Mouse (Mus musculus) neural tube, embryonic 12.5 days (tissue): Measurements from ENCODE around the gene Nr2f1. TPM values are rescaled to one million over a fixed set of nuclear protein-coding genes. Genes with fewer than 3 reads are reported as not detected.

Experiments
- ATAC-seq: fragments of 200-750 bp; cut with Nextera tagmentation; 2 replicates; pipeline ENCODE4 v1.8.0; 2017; ENCODE audit warnings: low read depth, mild to moderate bottlenecking, moderate TSS enrichment, moderate library complexity; ENCODE audit not compliant: low FRiP score
- H3K27ac ChIP-seq: fragments of 300-500 bp; sonication (generic); 2 replicates; pipeline ENCODE4 v1.5.1; 2016
- H3K27me3 ChIP-seq: fragments of 300-500 bp; sonication (generic); replicated peaks from 2 replicates; pipeline ENCODE4 v1.6.1; 2016; ENCODE audit warnings: mild to moderate bottlenecking
- H3K36me3 ChIP-seq: fragments of 300-500 bp; sonication (generic); 2 replicates; pipeline ENCODE4 v1.6.1; 2016; ENCODE audit warnings: mild to moderate bottlenecking
- H3K4me1 ChIP-seq: fragments of 300-500 bp; sonication (generic); 2 replicates; pipeline ENCODE4 v1.6.1; 2016
- H3K4me2 ChIP-seq: fragments of 300-500 bp; sonication (generic); replicated peaks from 2 replicates; pipeline ENCODE4 v1.6.1; 2016; ENCODE audit warnings: mild to moderate bottlenecking
- H3K4me3 ChIP-seq: fragments of 300-500 bp; sonication (generic); 2 replicates; pipeline ENCODE4 v1.5.1; 2016
- H3K9ac ChIP-seq: fragments of 300-500 bp; sonication (generic); 2 replicates; pipeline ENCODE4 v1.6.1; 2016; ENCODE audit warnings: mild to moderate bottlenecking
- H3K9me3 ChIP-seq: fragments of 300-500 bp; sonication (generic); 2 replicates; pipeline ENCODE4 v1.6.1; 2016; ENCODE audit warnings: mild to moderate bottlenecking
- WGBS: fragments of 180-500 bp; shearing (Covaris S2); methylation state at CpG from one replicate; pipeline ENCODE4 v1.1.7; 2016; 5-methylcytosine and 5-hydroxymethylcytosine counted together
- polyA plus RNA-seq: library from polyadenylated mRNA; unstranded; fragments of >200 nt; fragmentation: Nextera tagmentation; extraction: Ambion mirVana; gene quantifications from 2 replicates; pipeline ENCODE4 v1.2.1, GENCODE M21; 2016

Nr2f1 gene
- polyA plus RNA-seq, 1 experiment from 2014 or later, result 48.4 TPM

DNA sequence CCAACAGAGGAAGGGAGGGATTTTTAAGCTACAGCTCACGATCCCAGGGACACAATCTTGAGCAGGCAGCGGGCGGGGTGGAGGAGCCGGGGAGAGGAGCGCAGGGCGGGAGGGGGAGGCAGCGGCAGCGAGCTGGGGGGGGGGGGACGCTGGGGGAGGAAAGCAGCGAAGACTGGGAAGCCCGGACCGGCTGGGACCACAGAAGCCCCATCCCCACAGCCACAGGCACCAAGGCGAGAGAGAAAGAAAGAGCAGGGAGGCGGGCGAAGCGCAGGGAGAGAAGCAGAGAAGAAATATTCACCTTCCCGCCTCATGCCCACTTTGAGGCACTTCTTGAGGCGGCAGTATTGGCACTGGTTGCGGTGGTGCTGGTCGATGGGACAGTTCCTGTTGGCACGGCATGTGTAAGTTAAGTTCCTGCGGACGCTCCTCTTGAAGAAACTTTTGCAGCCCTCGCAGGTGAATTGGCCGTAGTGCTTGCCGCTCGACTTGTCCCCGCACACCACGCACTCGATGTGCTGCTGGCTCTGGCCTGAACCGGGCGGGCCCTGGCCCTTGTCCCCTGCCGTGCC, 1.7 kb downstream of the Nr2f1 start:
- Histone ChIP-seq H3K9me3 (no peaks in the 10 kb centered on the region), H3K4me1 (peaks cover 14% of the 10 kb centered on the region), H3K4me3 (peak overlapping the region; percentile 100), H3K4me2 (peak overlapping the region; percentile 81), H3K27ac (peak overlapping the region; percentile 100), H3K27me3 (no peaks in the 10 kb centered on the region), H3K9ac (peak overlapping the region; percentile 100), H3K36me3 (peaks cover 8% of the 10 kb centered on the region)
- no peak for ATAC-seq
- under 1% methylated on average over 29 of the region's 33 CpGs for WGBS

DNA sequence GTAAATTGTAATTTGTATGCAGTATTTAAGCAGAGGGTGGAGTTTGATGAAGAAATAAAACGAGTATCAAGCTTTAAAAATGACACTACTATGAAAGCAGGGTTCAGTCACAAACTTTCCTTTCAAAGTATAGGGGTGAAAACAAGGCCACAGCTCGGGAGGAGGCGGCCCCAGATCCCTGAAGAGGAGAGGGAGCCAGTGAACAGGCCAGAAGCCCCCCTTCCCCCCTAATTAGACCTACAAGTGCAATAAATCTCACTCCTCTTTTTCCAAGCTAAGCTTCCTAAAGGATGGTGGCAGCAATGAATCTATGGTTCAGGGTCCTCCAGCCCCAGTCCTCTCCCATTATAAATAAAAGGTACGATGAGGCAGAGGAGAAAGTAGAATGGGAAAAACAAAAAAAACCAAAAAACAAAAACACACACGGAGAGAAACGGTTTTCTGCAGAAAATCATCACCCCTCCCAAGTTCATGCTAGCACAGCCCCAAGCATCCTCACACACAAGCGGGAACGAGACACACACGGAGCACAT, 2.2 kb downstream of the Nr2f1 start:
- peak; percentile 11 for ATAC-seq

DNA sequence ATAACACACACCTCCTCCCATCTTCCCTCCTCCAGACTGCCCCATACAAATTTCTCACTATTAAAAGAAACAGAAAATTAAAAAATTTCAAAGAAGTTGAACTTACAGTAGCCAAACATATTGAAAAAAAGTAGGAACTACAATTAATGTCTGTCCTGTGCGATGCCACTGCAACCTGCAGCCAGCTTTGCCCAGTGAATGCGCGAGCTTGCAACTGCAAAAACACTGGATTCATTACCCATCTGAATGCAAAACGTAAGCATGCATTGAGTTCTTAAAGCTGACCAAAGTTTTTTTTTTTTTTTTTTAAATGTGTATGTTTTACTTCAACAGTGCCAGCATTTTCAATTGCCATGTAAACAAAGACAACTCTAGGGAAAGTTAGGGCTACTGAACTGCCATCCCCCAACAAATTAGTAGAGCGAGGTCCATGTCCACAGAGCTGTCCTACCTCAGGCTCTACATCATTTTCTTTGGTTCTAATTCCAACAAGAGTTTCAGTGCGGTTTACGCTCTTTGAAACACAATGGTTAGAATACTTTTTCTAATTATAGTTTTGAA, 3.2 kb downstream of the Nr2f1 start:
- H3K4me3 ChIP-seq, result peak overlapping the region; percentile 74
- H3K9ac ChIP-seq, result peak overlapping the region; percentile 97
- no peaks in the 10 kb centered on the region for H3K9me3 ChIP-seq
- H3K4me1 ChIP-seq, result peaks cover 27% of the 10 kb centered on the region
- 6% methylated on average over 7 of the region's 7 CpGs for WGBS
- H3K27ac ChIP-seq, result no peak overlapping the region
- peaks cover 11% of the 10 kb centered on the region for H3K36me3 ChIP-seq
- no peak for ATAC-seq
- H3K4me2 ChIP-seq, result peak overlapping the region; percentile 96
- H3K27me3 ChIP-seq, result no peaks in the 10 kb centered on the region

More for the DNA sequence above, 2.2 kb downstream of the Nr2f1 start:
- Histone ChIP-seq H3K9me3 (no peaks in the 10 kb centered on the region), H3K27ac (peak overlapping the region; percentile 100), H3K27me3 (no peaks in the 10 kb centered on the region), H3K4me3 (peak overlapping the region; percentile 100), H3K4me2 (peak overlapping the region; percentile 81), H3K36me3 (peaks cover 8% of the 10 kb centered on the region), H3K4me1 (peaks cover 17% of the 10 kb centered on the region), H3K9ac (peak overlapping the region; percentile 100)
- WGBS, result under 1% methylated on average over 9 of the region's 9 CpGs

DNA sequence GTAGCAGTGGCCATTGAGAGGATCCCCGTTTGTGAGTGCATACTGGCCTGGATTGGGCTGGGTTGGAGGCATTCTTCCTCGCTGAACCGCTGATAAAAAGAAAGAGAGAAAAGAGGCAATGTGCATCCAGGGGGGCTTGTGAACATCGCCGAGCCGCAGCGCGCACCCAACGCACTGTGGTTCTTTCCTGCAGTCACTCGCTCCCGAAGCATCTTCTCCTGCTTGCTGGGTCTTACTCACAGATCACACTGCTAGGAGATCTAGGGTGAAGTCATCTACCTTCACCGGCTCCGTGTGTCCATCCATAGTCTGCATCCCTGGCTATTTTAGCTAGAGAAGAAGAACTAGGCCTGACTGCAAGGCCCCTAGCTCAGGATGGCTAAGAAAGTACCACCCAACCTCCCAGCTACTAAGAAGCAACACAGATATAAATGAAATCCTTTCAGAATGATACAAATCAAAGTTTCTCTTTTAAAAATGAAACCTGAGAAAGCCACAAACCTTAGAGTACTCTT, 3.9 kb downstream of the Nr2f1 start:
- peaks cover 34% of the 10 kb centered on the region for H3K4me1 ChIP-seq
- H3K27ac ChIP-seq, result peak overlapping the region; percentile 87
- peak overlapping the region; percentile 97 for H3K9ac ChIP-seq
- H3K9me3 ChIP-seq, result no peaks in the 10 kb centered on the region
- peak overlapping the region; percentile 74 for H3K4me3 ChIP-seq
- ATAC-seq, result no peak
- 1% methylated on average over 13 of the region's 13 CpGs for WGBS
- H3K36me3 ChIP-seq, result peaks cover 13% of the 10 kb centered on the region
- no peaks in the 10 kb centered on the region for H3K27me3 ChIP-seq
- peak overlapping the region; percentile 96 for H3K4me2 ChIP-seq

DNA sequence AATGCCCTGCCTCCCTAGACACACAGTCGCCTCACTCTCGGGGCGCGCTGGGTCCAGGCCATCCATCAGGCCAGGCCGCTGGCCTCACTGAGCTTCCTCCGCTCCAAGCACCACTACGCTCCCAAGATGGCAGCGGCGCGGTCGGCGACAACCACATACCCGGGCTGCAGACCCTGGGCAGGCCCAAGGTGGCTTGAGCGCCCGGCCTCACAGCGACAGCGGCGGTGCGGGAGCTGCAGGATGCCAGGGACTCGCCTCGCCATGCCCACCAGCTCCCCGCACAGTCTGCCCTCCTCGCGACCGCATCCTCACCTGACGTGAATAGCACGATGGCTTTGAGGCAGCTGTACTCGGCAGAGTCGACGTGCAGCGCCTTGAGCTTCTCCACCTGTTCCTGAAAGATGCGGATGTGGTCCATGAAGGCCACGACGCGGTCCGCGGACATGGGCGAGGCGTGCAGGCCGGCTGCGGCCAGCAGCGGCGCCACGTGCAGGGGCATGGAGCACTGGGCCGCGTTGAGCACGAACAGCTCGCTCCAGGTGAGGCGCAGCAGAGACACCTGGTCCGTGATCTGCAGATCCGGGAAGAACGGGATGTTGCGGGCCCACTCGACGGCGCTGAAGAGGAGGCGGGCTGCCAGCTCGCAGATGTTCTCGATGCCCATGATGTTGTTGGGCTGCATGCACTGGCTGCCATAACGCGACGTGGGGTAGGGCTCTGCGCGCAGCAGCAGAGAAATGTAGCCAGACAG, 4.5 kb downstream of the Nr2f1 start:
- peaks cover 40% of the 10 kb centered on the region for H3K4me1 ChIP-seq
- peak overlapping the region; percentile 96 for H3K4me2 ChIP-seq
- H3K27me3 ChIP-seq, result no peaks in the 10 kb centered on the region
- H3K36me3 ChIP-seq, result peaks cover 13% of the 10 kb centered on the region
- under 1% methylated on average over 64 of the region's 64 CpGs for WGBS
- H3K9ac ChIP-seq, result peak overlapping the region; percentile 97
- no peaks in the 10 kb centered on the region for H3K9me3 ChIP-seq
- peak overlapping the region; percentile 74 for H3K4me3 ChIP-seq
- ATAC-seq, result peak; percentile 19
- H3K27ac ChIP-seq, result peak overlapping the region; percentile 87

DNA sequence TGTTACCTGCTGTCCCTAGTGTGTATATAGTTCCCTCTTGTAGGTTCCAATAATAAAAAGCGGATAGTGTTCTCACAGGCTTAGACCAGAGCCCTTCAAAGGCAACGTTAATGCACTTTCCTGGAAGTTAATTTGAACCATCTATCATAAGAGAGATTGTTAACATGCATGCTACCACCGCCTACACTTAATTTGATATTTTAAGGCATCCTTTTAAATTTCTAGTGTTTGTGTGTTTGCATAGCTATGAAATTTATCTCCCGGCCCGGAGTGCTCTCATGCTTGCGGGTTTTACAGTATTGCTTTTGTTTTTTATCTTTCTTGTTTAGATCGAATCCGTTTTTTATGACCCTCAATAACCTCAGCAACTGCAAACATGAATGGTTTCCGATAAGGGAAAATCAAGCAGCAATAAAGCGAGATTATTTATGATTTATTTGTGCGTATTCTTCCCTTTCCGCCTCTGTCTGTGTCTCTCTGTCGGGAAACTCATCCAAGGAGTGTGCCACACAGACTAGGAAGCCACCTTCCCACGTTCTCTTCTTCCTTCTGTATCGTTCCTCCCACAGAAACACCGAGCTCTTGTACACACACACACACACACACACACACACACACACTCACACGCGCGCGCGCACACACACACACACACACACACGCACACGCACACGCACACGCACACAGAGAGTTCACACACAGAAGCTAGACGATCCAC, 5.3 kb downstream of the Nr2f1 start:
- H3K27me3 ChIP-seq, result no peaks in the 10 kb centered on the region
- H3K4me2 ChIP-seq, result peak overlapping the region; percentile 96
- 3% methylated on average over 26 of the region's 26 CpGs for WGBS
- H3K4me3 ChIP-seq, result peak overlapping the region; percentile 74
- H3K36me3 ChIP-seq, result peaks cover 18% of the 10 kb centered on the region
- peak overlapping the region; percentile 87 for H3K27ac ChIP-seq
- ATAC-seq, result peak; percentile 0; the same call in 1 of the 2 replicates
- H3K9ac ChIP-seq, result peak overlapping the region; percentile 97
- peaks cover 44% of the 10 kb centered on the region for H3K4me1 ChIP-seq
- H3K9me3 ChIP-seq, result no peaks in the 10 kb centered on the region

DNA sequence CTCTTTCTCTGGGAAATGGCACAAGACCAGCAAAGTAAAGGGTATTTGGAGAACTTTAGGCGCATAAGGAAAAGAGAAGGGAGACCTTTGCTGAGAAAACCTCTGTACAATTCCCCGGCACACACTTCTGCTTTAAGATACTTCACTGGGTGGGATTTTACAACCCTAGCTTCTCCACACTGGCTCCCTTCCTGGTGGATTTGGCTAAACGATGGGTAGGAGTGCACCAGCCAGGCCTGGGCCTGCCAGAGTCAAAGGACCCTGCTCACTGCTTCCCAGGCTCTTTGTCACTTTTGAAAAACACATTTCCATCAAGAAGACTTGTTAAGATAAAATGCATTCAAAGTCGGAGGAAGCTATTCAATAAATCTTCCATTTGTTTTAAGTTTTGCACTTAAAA, 6.3 kb downstream of the Nr2f1 start:
- Histone ChIP-seq H3K4me1 (peaks cover 48% of the 10 kb centered on the region), H3K9ac (peak overlapping the region; percentile 97; the same call in 1 of the 2 replicates), H3K36me3 (peaks cover 22% of the 10 kb centered on the region), H3K27ac (peak overlapping the region; percentile 33; the same call in 1 of the 2 replicates), H3K4me2 (peak overlapping the region; percentile 96), H3K27me3 (no peaks in the 10 kb centered on the region), H3K9me3 (no peaks in the 10 kb centered on the region), H3K4me3 (peak overlapping the region; percentile 74)
- WGBS, result 5% methylated on average over 4 of the region's 4 CpGs
- ATAC-seq, result no peak

DNA sequence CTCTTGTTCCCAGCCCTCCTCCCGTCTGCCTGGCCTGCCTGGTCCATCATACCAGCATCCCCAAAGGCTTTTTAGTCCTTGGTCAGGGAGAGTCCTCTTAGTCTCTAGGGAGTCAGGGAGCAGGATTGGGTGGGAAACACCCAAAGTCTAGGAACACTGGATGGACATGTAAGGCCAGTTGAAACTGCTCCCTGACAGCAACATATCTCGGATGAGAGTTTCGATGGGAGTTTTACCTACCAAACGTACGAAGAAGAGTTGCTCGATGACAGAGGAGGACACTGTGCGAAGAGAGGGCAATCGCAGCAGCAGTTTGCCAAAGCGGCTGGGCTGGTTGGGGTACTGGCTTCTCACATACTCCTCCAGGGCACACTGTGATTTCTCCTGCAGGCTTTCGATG, 10.0 kb downstream of the Nr2f1 start:
- ATAC-seq, result no peak
- H3K36me3 ChIP-seq, result peaks cover 18% of the 10 kb centered on the region; the same call in 1 of the 2 replicates
- 19% methylated on average over 10 of the region's 10 CpGs for WGBS
- H3K4me1 ChIP-seq, result peaks cover 48% of the 10 kb centered on the region
- 0 out of 2 replicates have a peak overlapping the region, but pooled peaks have one; percentile 5 for H3K9ac ChIP-seq
- H3K27me3 ChIP-seq, result 0 out of 2 replicates have a peak, but pooled peaks cover 8% of the 10 kb centered on the region
- no peak overlapping the region for H3K4me3 ChIP-seq
- peak overlapping the region; percentile 96 for H3K4me2 ChIP-seq
- no peak overlapping the region for H3K27ac ChIP-seq
- no peaks in the 10 kb centered on the region for H3K9me3 ChIP-seq

DNA sequence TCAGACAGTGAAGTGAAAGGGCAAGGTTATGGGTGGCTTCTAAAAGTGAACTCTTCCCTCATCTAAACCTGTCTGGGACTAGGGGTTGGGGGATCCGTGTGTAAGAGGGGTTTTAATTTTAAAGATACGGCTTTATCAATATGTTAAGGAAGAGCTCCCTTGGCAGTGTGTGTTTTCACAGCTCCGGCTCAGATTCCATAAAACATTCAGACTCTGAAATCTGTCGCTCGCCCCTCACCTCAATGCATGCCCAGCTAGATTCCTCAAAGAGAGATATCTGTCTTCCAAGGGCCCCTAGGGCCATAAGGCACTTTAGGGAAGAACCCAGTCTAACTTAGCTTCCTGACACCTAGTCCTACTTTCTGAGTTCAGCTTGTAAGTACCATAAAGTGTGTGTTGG, 11.7 kb downstream of the Nr2f1 start:
- H3K4me1 ChIP-seq, result peaks cover 54% of the 10 kb centered on the region
- 0 out of 2 replicates have a peak, but pooled peaks cover 8% of the 10 kb centered on the region for H3K27me3 ChIP-seq
- WGBS, result 36% methylated on average over 5 of the region's 5 CpGs
- H3K4me2 ChIP-seq, result no peak overlapping the region
- H3K27ac ChIP-seq, result no peak overlapping the region
- H3K4me3 ChIP-seq, result no peak overlapping the region
- ATAC-seq, result no peak
- no peaks in the 10 kb centered on the region for H3K9me3 ChIP-seq
- H3K9ac ChIP-seq, result no peak overlapping the region
- H3K36me3 ChIP-seq, result peaks cover 17% of the 10 kb centered on the region; the same call in 1 of the 2 replicates

DNA sequence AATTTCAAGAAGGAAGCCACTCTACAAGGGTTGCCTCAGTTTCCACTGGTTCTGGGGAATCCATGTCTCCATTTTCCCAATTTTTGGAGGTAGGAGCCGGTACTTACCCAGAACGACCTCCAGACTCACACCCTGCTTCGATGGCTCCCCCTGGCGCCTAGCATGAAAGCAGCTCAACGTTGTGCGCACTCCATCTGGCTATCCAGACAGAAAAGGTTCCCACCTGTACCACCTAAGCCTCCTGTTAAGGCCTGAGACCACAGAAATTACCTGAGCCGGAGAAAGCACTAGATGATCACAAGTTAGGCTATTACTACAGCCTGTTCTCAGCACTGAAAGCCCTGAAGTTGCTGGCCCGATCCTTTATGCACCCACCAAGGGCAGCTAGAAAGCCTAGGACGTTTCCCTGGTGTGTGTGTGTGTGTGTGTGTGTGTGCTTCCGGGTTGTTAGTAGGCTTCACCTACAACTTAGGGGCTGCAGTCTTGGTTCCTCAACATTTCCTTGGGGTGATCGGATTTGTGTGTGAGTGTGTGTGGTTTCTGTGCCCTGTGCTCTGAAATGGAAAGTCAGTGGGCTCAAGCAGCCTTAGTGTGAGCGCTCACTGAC, 13.1 kb downstream of the Nr2f1 start:
- Histone ChIP-seq H3K4me3 (no peak overlapping the region), H3K4me2 (no peak overlapping the region), H3K4me1 (peaks cover 56% of the 10 kb centered on the region), H3K27me3 (0 out of 2 replicates have a peak, but pooled peaks cover 8% of the 10 kb centered on the region), H3K27ac (no peak overlapping the region), H3K9ac (no peak overlapping the region), H3K9me3 (no peaks in the 10 kb centered on the region), H3K36me3 (peaks cover 15% of the 10 kb centered on the region; the same call in 1 of the 2 replicates)
- no peak for ATAC-seq
- 17% methylated on average over 12 of the region's 12 CpGs for WGBS

DNA sequence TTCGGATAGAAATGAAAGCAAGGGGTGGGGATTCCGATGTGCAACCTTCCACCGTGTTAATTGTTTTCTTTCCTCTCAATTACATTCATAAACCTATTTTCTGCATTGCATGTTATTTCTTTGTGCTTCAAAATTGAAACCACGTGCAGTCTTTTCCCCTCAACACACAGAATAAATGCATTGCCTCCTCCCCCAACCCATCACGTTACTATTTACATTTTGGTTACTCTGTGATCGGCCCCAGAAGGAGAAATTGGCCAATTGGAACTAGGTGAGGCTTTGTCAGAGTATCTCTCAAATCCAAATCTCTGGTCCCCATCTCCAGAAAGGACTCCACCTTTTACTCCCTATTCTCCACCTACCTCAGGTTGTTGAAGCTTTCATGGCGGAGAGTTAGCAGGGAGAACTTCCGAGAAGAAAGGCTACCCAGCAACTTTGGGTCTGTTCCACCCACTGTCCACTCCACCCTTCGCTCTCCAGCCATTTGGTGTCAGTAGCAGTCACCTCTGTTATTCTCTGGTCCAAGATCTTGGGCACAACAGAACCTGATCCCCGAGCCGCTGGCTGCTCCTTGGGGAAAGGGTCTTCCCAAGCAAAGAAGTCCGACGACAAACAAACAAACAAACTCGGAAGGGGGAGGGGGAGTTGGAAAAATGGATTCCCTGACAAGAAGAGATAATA, 14.6 kb downstream of the Nr2f1 start:
- no peak for ATAC-seq
- peaks cover 52% of the 10 kb centered on the region for H3K4me1 ChIP-seq
- 0 out of 2 replicates have a peak, but pooled peaks cover 8% of the 10 kb centered on the region for H3K27me3 ChIP-seq
- H3K4me3 ChIP-seq, result no peak overlapping the region
- H3K9ac ChIP-seq, result no peak overlapping the region
- peak overlapping the region; percentile 80 for H3K4me2 ChIP-seq
- 7% methylated on average over 14 of the region's 14 CpGs for WGBS
- peaks cover 12% of the 10 kb centered on the region; the same call in 1 of the 2 replicates for H3K36me3 ChIP-seq
- H3K9me3 ChIP-seq, result no peaks in the 10 kb centered on the region
- H3K27ac ChIP-seq, result no peak overlapping the region
